Mouse (Mus musculus): ENCODE measurements around the gene Lamc1.

GRCm38 (mm10) chr1:153320121-153320520 lies 12.5 kb downstream of the Lamc1 start:
- no peak for TF ChIP-seq CTCF (IDR thresholded peaks at IDR 0.05; ENCODE audit: extremely low read depth, insufficient read depth, insufficient read length, insufficient replicate concordance)
- TF ChIP-seq POLR2A (IDR thresholded peaks at IDR 0.05; ENCODE audit: low read depth, low read length), result no peak

Measured in spleen, adult 2 months (tissue).